In genomic region chr7:12910181-12910668, GRCm38 (mm10) we compare ENCODE assay signal across 8 mouse cellular contexts. TPM values are rescaled to one million over a fixed set of nuclear protein-coding genes. Genes with fewer than 3 reads are reported as not detected.
A peak's percentile ranks its signal among the peaks of the same experiment; 100 is the strongest.
DNase-seq lines count a peak whose midpoint lies in the region; ATAC-seq lines count a peak whose summit lies in the region.

No protein-coding gene starts in this region.

- peak; percentile 85 for ATAC-seq in intestine, embryonic 14.5 days (replicated peaks; ENCODE audit: low FRiP score, low TSS enrichment, low read depth)
- ATAC-seq in megakaryocyte progenitor cell, adult 5-6 weeks (replicated peaks; ENCODE audit: poor library complexity), result peak; percentile 65

- H3K4me1 ChIP-seq in intestine, embryonic 14.5 days (replicated peaks; ENCODE audit: control insufficient read depth, insufficient read depth, low read length), result no peaks in the 10 kb centered on the region

- intact Hi-C loops in left cerebral cortex, postnatal 25 days (cut with DNase I), result loop anchor here (5.0 kb wide), 1 partner anchor 37 kb away; no protein-coding TSS in a partner anchor

- WGBS in intestine, embryonic 14.5 days, result 5% methylated on average over 19 of the region's 19 CpGs

- peaks cover 37% of the 10 kb centered on the region for H3K36me3 ChIP-seq in intestine, embryonic 14.5 days (ENCODE audit: control insufficient read depth, insufficient read depth, low read length)

- peak overlapping the region; percentile 63 for H3K4me2 ChIP-seq in intestine, embryonic 14.5 days (ENCODE audit: low read length)

- H3K9me3 ChIP-seq in intestine, embryonic 14.5 days (ENCODE audit: control insufficient read depth, low read length), result no peaks in the 10 kb centered on the region

- H3K27me3 ChIP-seq in intestine, embryonic 14.5 days (replicated peaks; ENCODE audit: control insufficient read depth, insufficient read depth, low read length), result no peaks in the 10 kb centered on the region

- peak overlapping the region; percentile 89 for H3K27ac ChIP-seq in intestine, embryonic 14.5 days (ENCODE audit: low read depth)

- peak overlapping the region; percentile 67 for H3K9ac ChIP-seq in intestine, embryonic 14.5 days (ENCODE audit: low read length)

- DNase-seq in adrenal gland, postnatal 10 days, result peak; percentile 75
- peak; percentile 86 for DNase-seq in embryo, embryonic 10.5 days (ENCODE audit: low spot score)
- DNase-seq in gastrocnemius, postnatal 25 days, result peak; percentile 44
- peak; percentile 86 for DNase-seq in intestine, embryonic 14.5 days (ENCODE audit: low spot score)
- DNase-seq in left cerebral cortex, postnatal 25 days (ENCODE audit: low spot score in 2 of 2), result peak; percentile 71 to 74
- DNase-seq in right cerebral cortex, postnatal 10 days (ENCODE audit: low spot score in 2 of 2), result peak; percentile 76 to 80
- DNase-seq in urinary bladder, postnatal 14 days (ENCODE audit: low spot score), result peak; percentile 48

- peak overlapping the region; percentile 53 for H3K4me3 ChIP-seq in intestine, embryonic 14.5 days (ENCODE audit: low read depth, low read length)

RNA-seq across cellular contexts. Expression of gene Rps5, which starts 11.9 kb away (rescaled TPM):
- 1,000 to 10,000 TPM; 1,018 to 1,027 TPM for total RNA-seq in adrenal gland, postnatal 10 days (2021)
- 100 to 1,000 TPM; 498 to 510 TPM for total RNA-seq in gastrocnemius, postnatal 25 days (2021)
- 1,510 and 1,578 TPM in 2 replicates for polyA plus RNA-seq in intestine, embryonic 14.5 days (2014; fragmentation: Nextera tagmentation; extraction: Ambion mirVana)
- 100 to 1,000 TPM; 339 to 352 TPM for total RNA-seq in left cerebral cortex, postnatal 25 days (2021)
- total RNA-seq in megakaryocyte progenitor cell, adult 5-6 weeks (2015), result 3,071 and 3,115 TPM in 2 replicates
- 1,264 and 1,790 TPM in 2 replicates for total RNA-seq in megakaryocyte progenitor cell, adult 5-6 weeks (2017)

RNA-seq across cellular contexts. Expression of gene Zscan22, which starts 12.6 kb away (rescaled TPM):
- 10 to 100 TPM in 1 of 2 experiments, 1 to 10 TPM in 1; 9.7 to 10.2 TPM for total RNA-seq in adrenal gland, postnatal 10 days (2021)
- 1 to 10 TPM; 2.7 to 3.4 TPM for total RNA-seq in gastrocnemius, postnatal 25 days (2021)
- 17.4 and 21.6 TPM in 2 replicates for polyA plus RNA-seq in intestine, embryonic 14.5 days (2014; fragmentation: Nextera tagmentation; extraction: Ambion mirVana)
- total RNA-seq in left cerebral cortex, postnatal 25 days (2021), result 10 to 100 TPM; 13.0 to 16.9 TPM
- total RNA-seq in megakaryocyte progenitor cell, adult 5-6 weeks (2015), result 20.6 and 22.2 TPM in 2 replicates
- total RNA-seq in megakaryocyte progenitor cell, adult 5-6 weeks (2017), result 6.4 and 8.2 TPM in 2 replicates

RNA-seq across cellular contexts. Expression of gene Rnf225, which starts 17.0 kb away (rescaled TPM):
- total RNA-seq in adrenal gland, postnatal 10 days (2021), result under 1 TPM; 0.36 to 0.54 TPM
- total RNA-seq in gastrocnemius, postnatal 25 days (2021), result under 1 TPM; 0.21 to 0.33 TPM
- 0.45 and 0.63 TPM in 2 replicates for polyA plus RNA-seq in intestine, embryonic 14.5 days (2014; fragmentation: Nextera tagmentation; extraction: Ambion mirVana)
- total RNA-seq in left cerebral cortex, postnatal 25 days (2021), result under 1 TPM; 0.78 to 0.94 TPM
- 0.76 and 1.0 TPM in 2 replicates for total RNA-seq in megakaryocyte progenitor cell, adult 5-6 weeks (2015)
- 0.57 and 0.62 TPM in 2 replicates for total RNA-seq in megakaryocyte progenitor cell, adult 5-6 weeks (2017)

RNA-seq across cellular contexts. Expression of gene Zfp128, which starts 29.2 kb away (rescaled TPM):
- 1 to 10 TPM; 3.4 to 4.2 TPM for total RNA-seq in adrenal gland, postnatal 10 days (2021)
- total RNA-seq in gastrocnemius, postnatal 25 days (2021), result 1 to 10 TPM; 2.4 TPM
- polyA plus RNA-seq in intestine, embryonic 14.5 days (2014; fragmentation: Nextera tagmentation; extraction: Ambion mirVana), result 4.4 and 4.8 TPM in 2 replicates
- total RNA-seq in left cerebral cortex, postnatal 25 days (2021), result 1 to 10 TPM; 6.9 to 7.4 TPM
- 3.2 and 5.9 TPM in 2 replicates for total RNA-seq in megakaryocyte progenitor cell, adult 5-6 weeks (2015)
- total RNA-seq in megakaryocyte progenitor cell, adult 5-6 weeks (2017), result 2.0 and 2.7 TPM in 2 replicates

RNA-seq across cellular contexts. Expression of gene Zfp324, which starts 55.4 kb away (rescaled TPM):
- total RNA-seq in adrenal gland, postnatal 10 days (2021), result 10 to 100 TPM in 1 of 2 experiments, 1 to 10 TPM in 1; 7.3 to 10.6 TPM
- total RNA-seq in gastrocnemius, postnatal 25 days (2021), result 1 to 10 TPM; 2.0 to 2.2 TPM
- 7.4 and 8.3 TPM in 2 replicates for polyA plus RNA-seq in intestine, embryonic 14.5 days (2014; fragmentation: Nextera tagmentation; extraction: Ambion mirVana)
- total RNA-seq in left cerebral cortex, postnatal 25 days (2021), result 10 to 100 TPM; 10.3 to 11.9 TPM
- 3.9 and 4.0 TPM in 2 replicates for total RNA-seq in megakaryocyte progenitor cell, adult 5-6 weeks (2015)
- total RNA-seq in megakaryocyte progenitor cell, adult 5-6 weeks (2017), result 6.5 and 8.5 TPM in 2 replicates

Comparison
In these comparisons a context has a peak if more than half of its experiments do, and no peak if none do; other contexts are left out.
1. Peak in every context shown above with its lines: DNase-seq, ATAC-seq, H3K4me3 ChIP-seq and H3K27ac ChIP-seq.